Mouse (Mus musculus): ENCODE results near the gene Rwdd4a. TPM values are rescaled to one million over a fixed set of nuclear protein-coding genes. Genes with fewer than 3 reads are reported as not detected.

The Rwdd4a gene
- polyA plus RNA-seq, 1 experiment from 2014 or later: 24.3 TPM

DNA sequence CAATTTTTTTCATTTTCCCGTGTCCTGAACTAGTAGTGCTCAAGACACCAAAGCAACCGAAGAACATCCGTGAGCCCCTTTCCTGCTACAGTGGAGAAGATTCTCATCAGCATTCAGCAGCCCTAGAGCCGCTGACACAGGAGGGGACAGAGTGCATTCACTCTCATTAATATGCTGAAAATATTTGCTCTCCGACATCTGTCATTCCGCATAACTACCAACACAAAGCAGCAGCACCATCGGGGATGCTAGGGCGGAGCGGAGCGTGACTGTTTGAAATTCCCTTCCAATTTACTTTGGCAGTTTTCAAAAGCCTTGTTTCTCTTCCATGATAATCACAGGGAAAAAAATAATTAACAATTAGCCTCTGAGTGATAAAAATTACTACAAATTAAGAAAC, 56.9 kb downstream of the Rwdd4a start:
- Histone ChIP-seq H3K4me1 (no peaks in the 10 kb centered on the region), H3K27me3 (replicated peaks) (no peaks in the 10 kb centered on the region), H3K9ac (replicated peaks) (no peak overlapping the region), H3K9me3 (replicated peaks) (no peaks in the 10 kb centered on the region), H3K36me3 (no peaks in the 10 kb centered on the region), H3K27ac (replicated peaks) (no peak overlapping the region), H3K4me3 (replicated peaks) (no peak overlapping the region), H3K4me2 (0 out of 2 replicates have a peak overlapping the region, but pooled peaks have one; percentile 4)
- no peak for ATAC-seq (ENCODE audit: low FRiP score)
- 52% methylated on average over 10 of the region's 10 CpGs for WGBS

DNA sequence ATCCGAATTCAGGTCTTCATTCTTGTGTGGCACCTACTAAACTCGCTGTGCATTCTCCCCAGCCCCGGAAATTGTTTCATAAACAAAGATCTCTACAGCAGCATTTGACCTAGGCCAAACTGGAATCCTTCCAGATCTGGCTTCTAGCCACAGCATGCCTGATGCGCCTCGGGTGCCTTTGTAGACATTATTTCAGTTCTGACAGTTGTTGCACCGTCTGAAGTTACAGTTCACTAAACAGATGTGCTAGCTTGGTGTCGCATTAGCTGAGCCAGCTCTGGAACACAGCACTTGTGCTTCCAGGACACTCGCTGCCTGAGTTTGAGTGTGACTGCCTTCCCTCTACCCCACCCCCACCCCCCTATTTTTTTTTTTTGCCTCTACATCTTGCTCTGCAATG, 67.2 kb downstream of the Rwdd4a start:
- no peaks in the 10 kb centered on the region for H3K27me3 ChIP-seq (replicated peaks)
- 70% methylated on average over 8 of the region's 8 CpGs for WGBS
- H3K9ac ChIP-seq (replicated peaks): no peak overlapping the region
- H3K4me2 ChIP-seq: no peak overlapping the region
- H3K4me1 ChIP-seq: no peaks in the 10 kb centered on the region
- ATAC-seq (ENCODE audit: low FRiP score): no peak
- H3K4me3 ChIP-seq (replicated peaks): no peak overlapping the region
- H3K27ac ChIP-seq (replicated peaks): no peak overlapping the region
- no peaks in the 10 kb centered on the region for H3K9me3 ChIP-seq (replicated peaks)
- no peaks in the 10 kb centered on the region for H3K36me3 ChIP-seq

Small RNAs within 50 kb of the gene (microRNA-seq; reads per million reads assigned to microRNA genes)
- gene Gm27409: not detected

Other genes starting within 250 kb of the Rwdd4a start
- 32.1 and 40.5 TPM in 2 replicates for gene Stox2, start 87.3 kb upstream of the Rwdd4a start, polyA plus RNA-seq (2015; fragmentation: Nextera tagmentation; extraction: Ambion mirVana)
- 36.0 and 36.5 TPM in 2 replicates for gene Trappc11, start 194 bp upstream of the Rwdd4a start, polyA plus RNA-seq (2015; fragmentation: Nextera tagmentation; extraction: Ambion mirVana)
- gene Ing2, start 141.9 kb downstream of the Rwdd4a start, polyA plus RNA-seq (2015; fragmentation: Nextera tagmentation; extraction: Ambion mirVana): 5.8 and 7.4 TPM in 2 replicates
- 26.9 and 27.4 TPM in 2 replicates for gene Cdkn2aip, start 180.3 kb downstream of the Rwdd4a start, polyA plus RNA-seq (2015; fragmentation: Nextera tagmentation; extraction: Ambion mirVana)